Mouse (Mus musculus) heart, embryonic 12.5 days (tissue): Measurements from ENCODE around the gene Pla2g5. TPM values are rescaled to one million over a fixed set of nuclear protein-coding genes. Genes with fewer than 3 reads are reported as not detected.
A peak's percentile ranks its signal among the peaks of the same experiment; 100 is the strongest.
"Not testable (repeated sequence)": the region's sequence is repeated elsewhere in the genome, so short reads cannot be mapped to it uniquely, and the experiment has no call there.

Experiments used
- ATAC-seq: fragments of 200-750 bp; cut with Nextera tagmentation; 2 replicates; pipeline ENCODE4 v1.8.0; 2017; ENCODE audit warnings: moderate TSS enrichment, moderate library complexity; ENCODE audit not compliant: insufficient number of reproducible peaks, low FRiP score
- H3K27ac ChIP-seq: fragments of 300-500 bp; sonication (generic); 2 replicates; pipeline ENCODE4 v1.5.1; 2016; ENCODE audit warnings: mild to moderate bottlenecking, moderate library complexity; ENCODE audit not compliant: poor library complexity, severe bottlenecking
- H3K27me3 ChIP-seq: fragments of 300-500 bp; sonication (generic); replicated peaks from 2 replicates; pipeline ENCODE4 v1.6.1; 2016; ENCODE audit warnings: mild to moderate bottlenecking, moderate library complexity
- H3K36me3 ChIP-seq: fragments of 300-500 bp; sonication (generic); 2 replicates; pipeline ENCODE4 v1.6.1; 2016; ENCODE audit warnings: mild to moderate bottlenecking, moderate library complexity
- H3K4me1 ChIP-seq: fragments of 300-500 bp; sonication (generic); replicated peaks from 2 replicates; pipeline ENCODE4 v1.6.1; 2016; ENCODE audit warnings: mild to moderate bottlenecking
- H3K4me2 ChIP-seq: fragments of 300-500 bp; sonication (generic); 2 replicates; pipeline ENCODE4 v1.6.1; 2016; ENCODE audit warnings: mild to moderate bottlenecking, moderate library complexity
- H3K4me3 ChIP-seq: fragments of 300-500 bp; sonication (generic); 2 replicates; pipeline ENCODE4 v1.5.1; 2016; ENCODE audit warnings: mild to moderate bottlenecking
- H3K9ac ChIP-seq: fragments of 300-500 bp; sonication (generic); 2 replicates; pipeline ENCODE4 v1.6.1; 2016; ENCODE audit warnings: mild to moderate bottlenecking, moderate library complexity
- H3K9me3 ChIP-seq: fragments of 300-500 bp; sonication (generic); replicated peaks from 2 replicates; pipeline ENCODE4 v1.6.1; 2016; ENCODE audit warnings: mild to moderate bottlenecking, moderate library complexity
- WGBS: fragments of 180-500 bp; shearing (Covaris S2); methylation state at CpG from one replicate; pipeline ENCODE4 v1.1.7; 2016; 5-methylcytosine and 5-hydroxymethylcytosine counted together
- polyA plus RNA-seq: library from polyadenylated mRNA; unstranded; fragments of >200 nt; fragmentation: Nextera tagmentation; extraction: Ambion mirVana; gene quantifications from 2 replicates; pipeline ENCODE4 v1.2.1, GENCODE M21; 2016

Pla2g5 gene
- polyA plus RNA-seq, 1 experiment from 2014 or later: 2.6 TPM

DNA sequence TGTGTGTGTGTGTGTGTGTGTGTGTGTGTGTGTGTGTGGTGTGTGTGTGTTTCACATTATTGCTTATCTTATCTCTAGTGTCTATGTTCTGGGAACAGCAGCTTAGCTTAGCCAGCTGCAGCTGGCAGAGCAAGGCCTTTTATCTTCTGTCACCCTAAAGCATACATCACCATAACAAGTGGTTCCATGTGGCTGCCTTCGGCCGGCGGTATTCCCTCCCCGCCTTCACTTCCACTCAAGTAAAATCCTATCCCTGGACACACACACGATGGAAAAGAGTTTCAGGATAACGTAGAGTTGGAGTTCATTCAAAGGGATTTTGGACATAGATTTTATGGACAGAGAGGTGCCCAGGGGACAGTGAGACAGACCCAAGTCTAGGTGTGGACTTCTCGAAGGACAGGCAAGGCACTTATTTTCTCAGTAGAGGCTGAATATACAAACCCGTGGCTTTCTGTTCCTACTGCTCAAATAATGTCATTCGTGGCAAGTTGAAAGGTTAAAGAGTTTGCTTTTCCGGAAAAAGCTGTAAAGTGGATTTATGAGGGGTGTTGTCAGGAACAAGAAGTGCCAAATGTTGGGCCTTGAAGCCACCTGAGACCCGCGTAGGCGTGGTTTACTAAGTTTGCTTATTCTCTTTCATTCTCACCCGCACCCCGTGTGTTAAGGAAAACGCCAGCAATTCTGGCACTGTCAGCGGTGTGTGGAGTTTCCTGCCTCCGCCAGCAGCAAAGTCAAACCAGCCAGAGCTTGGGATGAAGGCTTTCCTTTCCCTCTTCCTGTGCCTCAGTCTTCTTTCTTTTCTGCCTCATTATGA lies 37.3 kb downstream of the Pla2g5 start:
- H3K4me1 ChIP-seq: 0 out of 2 replicates have a peak, but pooled peaks cover 9% of the 10 kb centered on the region
- no peak overlapping the region for H3K4me3 ChIP-seq
- no peak overlapping the region; the same call in 1 of the 2 replicates for H3K4me2 ChIP-seq
- peaks cover 11% of the 10 kb centered on the region; the same call in 1 of the 2 replicates for H3K27me3 ChIP-seq
- H3K36me3 ChIP-seq: no peaks in the 10 kb centered on the region
- no peak overlapping the region for H3K27ac ChIP-seq
- no peak for ATAC-seq
- 35% methylated on average over 18 of the region's 18 CpGs for WGBS
- no peak overlapping the region for H3K9ac ChIP-seq
- H3K9me3 ChIP-seq: peaks cover 15% of the 10 kb centered on the region

DNA sequence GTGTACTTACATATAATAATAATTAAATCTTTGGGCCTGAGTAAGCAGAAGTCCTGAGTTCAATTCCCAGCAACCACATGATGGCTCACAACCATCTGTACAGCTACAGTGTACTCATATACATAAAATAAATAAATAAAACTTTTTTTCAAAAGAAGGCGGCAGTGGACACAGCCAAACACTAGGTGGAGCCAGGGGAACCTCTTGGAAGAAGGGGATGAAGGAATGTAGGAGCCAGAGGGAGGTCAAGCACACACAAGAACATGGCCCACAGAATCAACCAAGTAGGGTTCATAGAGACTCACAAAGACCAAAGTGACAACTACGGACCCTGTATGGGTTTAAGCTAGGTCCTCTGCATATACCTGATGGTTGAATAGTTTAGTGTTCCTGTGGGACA lies 38.6 kb downstream of the Pla2g5 start:
- no peak for ATAC-seq
- no peak overlapping the region for H3K4me3 ChIP-seq
- peaks cover 10% of the 10 kb centered on the region for H3K4me1 ChIP-seq
- no peak overlapping the region for H3K4me2 ChIP-seq
- no peaks in the 10 kb centered on the region for H3K36me3 ChIP-seq
- H3K27me3 ChIP-seq: peaks cover 19% of the 10 kb centered on the region; the same call in 1 of the 2 replicates
- no peak overlapping the region for H3K27ac ChIP-seq
- H3K9ac ChIP-seq: no peak overlapping the region
- H3K9me3 ChIP-seq: peaks cover 15% of the 10 kb centered on the region
- WGBS: 82% methylated on average over 2 of the region's 2 CpGs

DNA sequence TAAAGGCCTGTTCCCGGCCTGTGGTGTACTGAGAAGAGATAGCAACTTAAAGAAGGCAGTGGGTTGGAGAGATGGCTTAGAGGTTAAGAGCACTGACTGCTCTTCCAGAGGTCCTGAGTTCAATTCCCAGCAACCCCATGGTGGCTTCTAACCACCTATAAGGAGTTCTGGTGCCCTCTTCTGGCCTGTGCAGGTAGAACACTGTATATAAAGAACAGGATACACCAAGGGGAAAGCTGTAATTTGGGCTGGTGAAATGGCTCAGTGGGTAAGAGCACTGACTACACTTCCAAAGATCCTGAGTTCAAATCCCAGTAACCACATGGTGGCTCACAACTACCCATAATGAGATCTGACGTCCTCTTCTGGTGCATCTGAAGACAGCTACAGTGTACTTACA lies 39.1 kb downstream of the Pla2g5 start:
- WGBS: 75% methylated on average over 2 of the region's 2 CpGs
- Histone ChIP-seq H3K9me3 (peaks cover 15% of the 10 kb centered on the region), H3K27me3 (peaks cover 19% of the 10 kb centered on the region; the same call in 1 of the 2 replicates), H3K4me1 (peaks cover 15% of the 10 kb centered on the region)
- not testable (repeated sequence) for H3K27ac ChIP-seq, H3K36me3 ChIP-seq, ATAC-seq, H3K4me2 ChIP-seq, H3K4me3 ChIP-seq, H3K9ac ChIP-seq

DNA sequence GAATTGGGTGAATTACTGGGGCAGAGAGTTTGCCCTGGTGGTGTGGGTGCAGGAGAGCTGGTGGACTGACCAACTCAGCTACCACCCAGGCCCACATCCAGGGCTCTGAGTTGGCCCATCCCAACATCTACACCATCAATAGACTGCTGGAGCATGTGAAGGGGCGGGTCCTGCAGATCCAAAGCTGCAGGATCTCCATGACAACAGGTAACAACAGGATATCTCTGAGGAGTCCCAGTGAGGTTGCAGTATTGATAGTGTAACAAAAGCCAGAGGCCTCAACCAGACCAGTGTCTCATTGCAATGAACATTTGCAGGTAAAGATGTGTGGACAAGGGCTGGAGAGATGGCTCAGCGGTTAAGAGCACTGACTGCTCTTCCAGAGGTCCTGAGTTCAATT lies 42.2 kb downstream of the Pla2g5 start:
- Histone ChIP-seq H3K9ac (no peak overlapping the region), H3K27ac (no peak overlapping the region), H3K36me3 (no peaks in the 10 kb centered on the region), H3K9me3 (peaks cover 15% of the 10 kb centered on the region), H3K4me3 (no peak overlapping the region), H3K4me2 (no peak overlapping the region), H3K27me3 (peaks cover 8% of the 10 kb centered on the region; the same call in 1 of the 2 replicates), H3K4me1 (peaks cover 22% of the 10 kb centered on the region)
- 74% methylated on average over 2 of the region's 2 CpGs for WGBS
- no peak for ATAC-seq

DNA sequence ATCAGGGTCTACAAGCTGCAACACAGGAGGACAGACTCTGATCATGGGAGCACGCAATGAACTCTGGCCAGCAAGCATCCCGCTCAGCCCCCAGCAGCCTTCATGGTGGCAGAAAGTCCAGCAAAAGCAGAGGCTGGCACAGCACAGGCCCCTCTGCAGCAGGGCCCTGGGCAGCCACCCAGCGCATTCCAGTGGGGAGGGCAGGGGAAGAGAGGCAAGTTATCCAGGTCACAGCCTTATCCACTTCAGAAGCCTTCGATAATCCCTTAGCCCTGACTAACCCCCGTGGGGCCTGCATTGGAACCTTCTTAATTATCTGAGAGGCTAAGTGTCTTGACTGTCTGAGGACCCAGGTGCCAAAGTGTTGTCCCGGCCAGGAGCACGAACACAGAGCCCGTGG lies 44.2 kb downstream of the Pla2g5 start:
- Histone ChIP-seq H3K9me3 (peaks cover 15% of the 10 kb centered on the region), H3K4me2 (peak overlapping the region; percentile 23), H3K27me3 (peaks cover 10% of the 10 kb centered on the region; the same call in 1 of the 2 replicates), H3K4me3 (no peak overlapping the region), H3K27ac (no peak overlapping the region), H3K36me3 (no peaks in the 10 kb centered on the region), H3K9ac (no peak overlapping the region), H3K4me1 (peaks cover 16% of the 10 kb centered on the region)
- 20% methylated on average over 8 of the region's 8 CpGs for WGBS
- ATAC-seq: peak; percentile 63; the same call in 1 of the 2 replicates

DNA sequence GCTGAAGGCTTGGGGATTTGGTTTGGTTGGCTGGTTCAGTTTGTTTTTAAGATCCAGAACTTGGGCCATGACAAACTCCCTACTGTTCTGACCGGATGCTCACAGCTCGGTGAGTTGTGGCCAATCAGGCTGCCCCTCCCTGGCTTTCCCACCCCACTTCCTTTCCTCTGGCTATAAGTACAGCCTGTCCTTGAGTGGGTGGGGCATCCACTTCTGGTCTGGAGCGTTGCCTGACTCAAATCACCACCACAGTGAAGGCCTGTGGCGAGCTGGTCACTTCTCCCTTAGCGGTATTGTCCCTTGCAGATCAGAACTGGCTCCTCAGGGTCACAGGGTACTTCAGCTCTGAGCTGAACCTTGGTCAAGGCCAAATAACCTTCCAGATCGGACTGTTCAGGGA lies 45.5 kb downstream of the Pla2g5 start:
- H3K36me3 ChIP-seq: no peaks in the 10 kb centered on the region
- ATAC-seq: no peak
- H3K27me3 ChIP-seq: peaks cover 21% of the 10 kb centered on the region
- H3K9ac ChIP-seq: no peak overlapping the region
- H3K4me3 ChIP-seq: no peak overlapping the region
- peaks cover 16% of the 10 kb centered on the region for H3K4me1 ChIP-seq
- H3K4me2 ChIP-seq: no peak overlapping the region
- WGBS: 62% methylated on average over 6 of the region's 6 CpGs
- no peak overlapping the region for H3K27ac ChIP-seq
- H3K9me3 ChIP-seq: peaks cover 8% of the 10 kb centered on the region; the same call in 1 of the 2 replicates

DNA sequence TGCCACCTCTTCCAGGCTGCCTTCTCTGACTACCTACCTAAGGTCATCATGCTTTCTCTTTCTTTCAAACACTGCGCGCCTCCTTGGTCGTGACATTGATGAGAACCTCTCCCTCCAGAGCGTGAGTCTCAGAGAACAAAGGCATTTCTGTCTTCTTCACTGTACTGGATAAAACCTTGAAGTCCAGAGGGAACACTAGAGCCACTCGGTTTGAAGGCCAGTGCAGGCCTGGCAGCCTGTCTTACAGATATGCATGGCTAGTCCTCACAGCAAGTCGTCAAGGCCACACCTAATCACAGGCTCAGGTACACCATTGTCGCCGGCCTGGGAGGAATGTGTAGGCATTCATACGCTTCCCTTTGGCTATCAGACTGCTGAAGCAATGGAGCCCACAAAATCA lies 47.1 kb downstream of the Pla2g5 start:
- ATAC-seq: no peak
- Histone ChIP-seq H3K27ac (no peak overlapping the region), H3K4me1 (peaks cover 16% of the 10 kb centered on the region), H3K36me3 (no peaks in the 10 kb centered on the region), H3K4me2 (no peak overlapping the region), H3K9me3 (no peaks in the 10 kb centered on the region), H3K4me3 (no peak overlapping the region), H3K9ac (no peak overlapping the region), H3K27me3 (peaks cover 31% of the 10 kb centered on the region)
- WGBS: 79% methylated on average over 9 of the region's 9 CpGs

DNA sequence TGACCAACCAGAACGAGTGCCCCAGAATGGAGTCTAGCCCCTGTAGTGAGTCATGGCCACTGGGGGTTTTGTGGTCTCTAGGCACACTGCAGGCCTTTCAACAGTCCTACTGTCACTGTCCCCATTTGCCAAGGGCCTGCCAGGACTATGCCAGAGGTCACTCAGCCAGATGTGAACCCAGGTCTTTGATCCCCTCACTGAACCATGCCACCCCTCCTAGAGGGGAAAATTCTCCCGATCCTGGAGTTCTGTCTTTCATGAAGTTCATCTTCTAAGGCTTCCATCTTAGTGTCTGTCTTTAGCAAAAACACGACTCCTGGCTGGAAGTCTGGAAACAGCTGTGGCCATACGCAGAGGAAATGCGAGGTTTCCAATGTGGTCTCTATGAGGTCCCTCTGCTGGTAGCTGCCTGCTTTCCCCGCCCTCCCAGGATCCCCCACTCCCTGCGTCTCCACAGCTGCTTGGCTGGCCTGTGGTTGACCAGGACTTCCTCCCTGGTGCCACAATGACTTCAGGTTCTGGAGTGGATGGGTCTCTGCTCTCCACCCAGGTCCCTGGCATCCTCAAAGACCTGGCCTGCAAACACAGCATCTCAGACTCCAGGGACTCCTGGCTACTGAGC lies 56.3 kb downstream of the Pla2g5 start:
- no peak for ATAC-seq
- Histone ChIP-seq H3K9ac (no peak overlapping the region), H3K4me3 (no peak overlapping the region), H3K9me3 (no peaks in the 10 kb centered on the region), H3K4me2 (no peak overlapping the region), H3K27ac (no peak overlapping the region), H3K27me3 (peaks cover 20% of the 10 kb centered on the region), H3K4me1 (peaks cover 3% of the 10 kb centered on the region; the same call in 1 of the 2 replicates), H3K36me3 (no peaks in the 10 kb centered on the region)
- WGBS: 56% methylated on average over 7 of the region's 7 CpGs

DNA sequence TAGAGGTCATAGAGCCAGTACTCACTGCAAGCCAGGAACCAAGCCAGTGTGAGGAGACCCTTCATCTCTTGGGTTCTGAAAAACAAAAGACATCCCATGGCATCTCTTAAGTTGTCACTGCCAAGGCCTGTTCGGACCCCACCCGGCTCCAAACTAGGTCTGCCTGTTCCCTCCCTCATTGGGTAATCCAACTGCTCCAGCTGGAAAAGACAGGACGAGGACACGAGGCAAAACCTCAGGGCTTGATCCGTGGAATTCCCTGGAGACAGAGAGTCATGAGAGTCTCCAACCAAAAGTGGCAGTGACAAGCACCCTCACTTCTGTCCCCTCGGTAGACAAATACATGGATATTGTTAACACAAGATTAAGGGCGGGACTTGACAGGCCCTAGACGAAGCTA lies 57.1 kb downstream of the Pla2g5 start:
- Histone ChIP-seq H3K36me3 (no peaks in the 10 kb centered on the region), H3K27ac (no peak overlapping the region), H3K9me3 (no peaks in the 10 kb centered on the region), H3K9ac (no peak overlapping the region), H3K4me1 (peaks cover 3% of the 10 kb centered on the region; the same call in 1 of the 2 replicates), H3K4me3 (no peak overlapping the region), H3K27me3 (peaks cover 16% of the 10 kb centered on the region), H3K4me2 (no peak overlapping the region)
- 75% methylated on average over 8 of the region's 8 CpGs for WGBS
- no peak for ATAC-seq

DNA sequence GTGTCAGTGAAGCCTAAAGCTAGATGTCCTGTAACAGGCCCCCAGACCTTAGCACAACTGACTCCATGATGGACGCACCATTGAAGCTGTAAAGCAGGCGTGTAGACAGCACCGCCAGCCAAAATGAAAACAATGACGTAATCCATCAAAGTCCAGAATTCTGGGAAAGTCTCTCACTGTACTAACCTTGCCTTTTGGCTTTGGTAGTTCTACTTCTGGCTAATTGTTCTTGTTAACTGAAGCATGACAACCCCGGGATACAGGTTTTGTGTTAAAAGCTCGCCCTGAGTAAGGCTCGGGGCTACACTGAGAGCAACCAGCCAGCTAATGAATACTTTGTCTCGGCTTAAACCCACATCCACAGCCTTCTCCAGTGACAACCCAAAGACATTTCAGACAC lies 58.0 kb downstream of the Pla2g5 start:
- H3K9me3 ChIP-seq: no peaks in the 10 kb centered on the region
- no peaks in the 10 kb centered on the region for H3K36me3 ChIP-seq
- H3K4me2 ChIP-seq: no peak overlapping the region
- peaks cover 6% of the 10 kb centered on the region; the same call in 1 of the 2 replicates for H3K4me1 ChIP-seq
- no peak overlapping the region for H3K4me3 ChIP-seq
- peaks cover 16% of the 10 kb centered on the region for H3K27me3 ChIP-seq
- H3K27ac ChIP-seq: no peak overlapping the region
- no peak for ATAC-seq
- WGBS: 73% methylated on average over 8 of the region's 8 CpGs
- no peak overlapping the region for H3K9ac ChIP-seq

DNA sequence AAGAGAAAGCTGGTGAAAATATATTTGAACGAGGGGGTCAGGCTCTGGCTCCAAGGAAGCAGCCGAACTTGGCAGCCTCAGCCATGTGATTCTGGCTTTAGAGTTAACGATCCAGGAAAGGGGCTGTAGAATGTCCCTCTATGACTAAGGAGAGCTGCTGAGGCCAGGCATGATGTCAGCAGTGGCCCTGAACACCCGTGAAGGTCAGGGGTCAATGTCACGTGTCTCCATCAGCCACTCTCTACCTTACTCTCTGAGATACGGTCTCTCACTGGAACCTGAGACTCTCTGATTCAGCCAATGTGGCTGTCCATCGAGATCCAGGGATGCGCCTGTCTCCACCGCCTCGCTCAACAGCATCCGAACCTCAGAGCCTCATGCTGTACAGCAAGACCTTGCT lies 60.4 kb downstream of the Pla2g5 start:
- 81% methylated on average over 11 of the region's 11 CpGs for WGBS
- H3K27ac ChIP-seq: no peak overlapping the region
- H3K9ac ChIP-seq: no peak overlapping the region
- H3K4me1 ChIP-seq: peaks cover 12% of the 10 kb centered on the region; the same call in 1 of the 2 replicates
- no peak for ATAC-seq
- H3K4me2 ChIP-seq: no peak overlapping the region
- peaks cover 4% of the 10 kb centered on the region; the same call in 1 of the 2 replicates for H3K27me3 ChIP-seq
- H3K4me3 ChIP-seq: no peak overlapping the region
- no peaks in the 10 kb centered on the region for H3K36me3 ChIP-seq
- H3K9me3 ChIP-seq: no peaks in the 10 kb centered on the region
